Mouse (Mus musculus): ENCODE results near the gene Stk10. TPM values are rescaled to one million over a fixed set of nuclear protein-coding genes. Genes with fewer than 3 reads are reported as not detected.

Gene Stk10
- polyA plus RNA-seq, 1 experiment: 30.0 TPM

- TF ChIP-seq GATA1 (IDR thresholded peaks at IDR 0.05; ENCODE audit: low read length): no peak
Measured at GRCm38 (mm10) chr11:32540463-32540862, 7.4 kb downstream of the Stk10 start.

GRCm38 (mm10) chr11:32542181-32542580 is 9.1 kb downstream of the Stk10 start:
- no peak for TF ChIP-seq GATA1 (IDR thresholded peaks at IDR 0.05; ENCODE audit: low read length)

GRCm38 (mm10) chr11:32542687-32543411 is 9.7 kb downstream of the Stk10 start:
- no peak for TF ChIP-seq GATA1 (IDR thresholded peaks at IDR 0.05; ENCODE audit: low read length)

- no peak for TF ChIP-seq GATA1 (IDR thresholded peaks at IDR 0.05; ENCODE audit: low read length)
Measured at GRCm38 (mm10) chr11:32544041-32544440, 10.9 kb downstream of the Stk10 start.

DNA sequence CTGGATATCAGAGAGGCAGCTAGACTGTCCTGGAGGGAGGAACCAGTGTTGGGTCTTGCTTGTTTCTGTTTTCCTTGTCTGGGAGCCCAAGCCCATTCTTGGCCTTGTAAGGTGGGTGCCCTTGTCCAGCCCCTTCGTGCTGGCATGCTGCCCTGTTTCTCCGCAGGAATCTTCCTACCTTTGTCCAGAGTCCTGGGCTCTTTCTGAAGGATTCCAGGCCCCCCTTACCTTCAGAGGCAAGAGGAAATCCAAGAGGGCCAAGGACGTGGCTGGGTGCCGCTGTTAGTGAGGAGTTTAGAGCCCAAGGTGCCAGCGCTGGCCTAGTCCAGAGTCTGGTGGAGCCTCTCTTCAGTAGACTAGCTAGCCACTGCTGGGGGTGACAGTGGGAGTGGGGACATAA is 11.4 kb downstream of the Stk10 start:
- TF ChIP-seq GATA1 (IDR thresholded peaks at IDR 0.05; ENCODE audit: low read length): no peak

DNA sequence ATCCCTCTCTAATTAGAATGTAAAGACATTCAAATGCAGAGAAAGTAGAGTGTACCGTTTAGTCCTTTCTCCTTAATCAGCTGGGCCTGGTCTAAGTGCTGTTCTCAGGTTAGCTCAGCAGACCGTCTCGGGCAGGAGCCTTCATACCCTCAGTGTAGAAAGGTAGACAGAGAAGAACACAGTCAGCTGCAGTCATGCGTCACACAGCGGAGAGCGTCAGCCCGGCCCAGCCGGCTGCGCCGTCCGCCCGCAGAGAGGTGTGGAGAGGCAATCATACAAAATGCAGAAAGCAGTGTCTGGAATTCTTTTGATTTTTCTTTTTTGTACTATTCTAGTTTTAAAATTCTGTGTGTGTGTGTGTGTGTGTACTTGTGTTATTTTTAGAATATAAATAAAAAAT is 12.5 kb downstream of the Stk10 start:
- no peak for TF ChIP-seq GATA1 (IDR thresholded peaks at IDR 0.05; ENCODE audit: low read length)

GRCm38 (mm10) chr11:32546483-32546882 is 13.4 kb downstream of the Stk10 start:
- no peak for TF ChIP-seq GATA1 (IDR thresholded peaks at IDR 0.05; ENCODE audit: low read length)

DNA sequence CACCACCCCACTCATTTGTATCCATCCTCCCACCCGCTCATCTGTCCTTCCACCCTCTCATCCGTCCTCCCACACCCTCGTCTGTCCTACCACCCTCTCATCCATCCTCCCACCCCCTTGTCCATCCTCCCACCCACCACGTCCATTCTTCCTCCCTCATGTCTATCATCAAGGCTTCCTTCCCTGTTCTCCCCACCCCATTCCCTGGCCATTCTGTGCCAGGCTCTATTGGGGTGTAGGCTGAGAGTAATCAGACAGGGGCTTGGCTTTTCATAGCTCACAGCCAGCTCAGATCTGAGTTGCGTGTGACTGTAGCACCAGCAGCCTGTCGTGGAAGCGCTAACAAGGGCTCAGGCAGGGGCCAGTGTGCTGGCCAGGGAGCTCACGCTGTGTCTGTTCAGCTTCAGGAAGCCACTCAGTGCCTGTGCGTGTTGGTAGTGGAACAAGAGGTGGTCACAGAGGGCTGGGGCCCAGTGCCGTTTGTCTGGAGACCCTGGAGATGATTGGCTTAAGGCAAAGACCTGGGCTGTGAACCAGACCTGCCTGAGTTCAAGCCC is 14.4 kb downstream of the Stk10 start:
- no peak for TF ChIP-seq GATA1 (IDR thresholded peaks at IDR 0.05; ENCODE audit: low read length)

DNA sequence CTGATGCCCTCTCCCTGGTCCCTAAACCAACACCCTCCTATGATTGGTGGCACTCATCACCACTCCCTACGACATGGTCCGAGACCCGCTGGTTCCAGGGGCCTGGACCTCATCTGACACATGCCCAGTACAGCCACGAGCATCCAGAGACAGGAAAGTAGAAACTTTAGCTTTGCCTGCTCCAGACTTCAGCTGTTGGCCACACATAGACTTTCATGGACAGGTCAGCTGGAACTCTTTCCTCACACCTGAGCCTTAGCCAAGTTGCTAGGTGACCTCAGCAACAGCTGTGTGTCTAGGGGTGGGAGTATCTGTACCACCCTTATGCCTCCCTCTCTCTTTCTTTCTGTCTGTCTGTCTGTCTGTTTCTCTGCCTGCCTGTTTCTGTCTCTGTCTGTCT is 15.1 kb downstream of the Stk10 start:
- TF ChIP-seq GATA1 (IDR thresholded peaks at IDR 0.05; ENCODE audit: low read length): no peak

DNA sequence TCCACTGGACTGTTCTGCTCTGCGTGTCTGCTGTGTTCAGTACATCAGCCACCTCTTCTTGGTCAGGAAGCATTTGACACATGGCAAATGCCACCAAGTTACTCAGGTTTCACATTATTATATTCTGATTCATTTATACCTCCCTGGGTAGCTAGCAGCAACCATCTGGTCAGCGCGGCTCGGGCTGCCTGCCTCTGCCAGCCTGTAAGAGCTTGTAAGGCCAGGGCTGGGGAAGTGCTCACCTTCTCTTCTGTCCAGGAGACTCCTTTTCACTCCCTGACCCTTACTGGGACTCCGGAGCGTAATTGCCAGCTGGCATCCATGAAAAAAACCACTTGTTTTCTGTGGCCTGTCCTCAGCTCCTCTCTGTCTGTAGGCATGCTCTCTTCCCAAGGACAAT is 16.1 kb downstream of the Stk10 start:
- no peak for TF ChIP-seq GATA1 (IDR thresholded peaks at IDR 0.05; ENCODE audit: low read length)

DNA sequence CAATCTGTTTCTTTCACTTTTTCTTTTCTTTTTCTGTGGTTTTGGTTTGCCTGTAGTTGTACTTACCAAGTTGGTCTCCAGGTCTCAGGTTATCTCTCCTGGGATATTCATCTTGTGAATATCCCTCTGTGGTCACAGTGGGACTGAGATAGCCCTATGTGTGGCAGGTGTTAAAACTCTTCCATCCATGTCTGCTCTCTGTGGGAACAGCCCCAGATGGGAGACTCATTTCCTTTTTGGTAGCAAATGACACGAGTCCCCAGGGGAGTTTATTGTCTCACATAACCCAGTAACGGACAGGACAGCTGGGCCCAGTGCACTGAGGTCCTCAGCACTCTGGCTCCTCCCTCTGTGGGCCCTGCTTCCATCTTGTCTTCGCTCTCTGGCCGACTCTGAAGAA is 17.0 kb downstream of the Stk10 start:
- TF ChIP-seq GATA1 (IDR thresholded peaks at IDR 0.05; ENCODE audit: low read length): no peak

GRCm38 (mm10) chr11:32551056-32551455 is 18.0 kb downstream of the Stk10 start:
- TF ChIP-seq GATA1 (IDR thresholded peaks at IDR 0.05; ENCODE audit: low read length): no peak

- TF ChIP-seq GATA1 (IDR thresholded peaks at IDR 0.05; ENCODE audit: low read length): no peak
Measured at GRCm38 (mm10) chr11:32551579-32552297, 18.6 kb downstream of the Stk10 start.

DNA sequence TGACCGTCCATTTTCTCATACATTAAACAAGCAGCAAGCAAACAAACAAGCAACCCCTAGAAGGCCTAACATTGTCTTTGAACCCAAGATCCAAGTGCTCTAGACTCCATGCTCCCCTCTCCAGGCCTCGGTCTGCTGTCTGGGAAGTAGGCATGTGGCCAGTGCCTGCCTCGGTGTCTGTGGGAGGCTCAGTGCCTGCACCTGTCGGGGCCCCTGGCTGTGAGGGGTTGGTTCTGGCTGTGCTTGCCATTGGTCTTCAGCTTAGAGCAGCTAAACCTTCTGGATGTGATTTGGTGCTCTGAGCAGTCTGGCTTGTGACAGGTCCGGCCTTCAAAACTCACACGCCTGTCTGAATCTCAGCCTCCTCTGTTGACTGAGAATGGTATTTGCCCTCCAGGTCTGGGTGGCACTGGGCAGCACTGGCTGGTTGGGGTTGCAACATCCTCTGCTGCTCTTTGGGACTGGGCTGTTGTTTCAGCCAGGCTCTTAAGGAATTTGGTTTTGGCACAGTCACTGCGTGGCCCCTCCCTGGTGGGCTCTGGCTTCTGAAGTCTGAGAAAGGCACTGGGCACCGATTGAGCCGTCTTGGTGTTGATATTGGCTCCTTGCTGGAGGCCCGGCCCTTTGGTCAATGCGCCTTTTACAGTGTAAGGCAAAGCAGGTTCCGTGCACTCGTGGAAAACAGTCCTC is 19.4 kb downstream of the Stk10 start:
- no peak for TF ChIP-seq GATA1 (IDR thresholded peaks at IDR 0.05; ENCODE audit: low read length)

- TF ChIP-seq GATA1 (IDR thresholded peaks at IDR 0.05; ENCODE audit: low read length): no peak
Measured at GRCm38 (mm10) chr11:32553311-32554140, 20.4 kb downstream of the Stk10 start.
